Mouse (Mus musculus) megakaryocyte, embryonic 14.5 days (primary cell): ENCODE data around the gene Gtf2h1.

Experiments
- FLI1 ChIP-seq: IDR thresholded peaks from 2 replicates; pipeline ENCODE4 v1.6.1; 2012; ENCODE audit warnings: low read length, inconsistent platforms, mixed read lengths
- GATA1 ChIP-seq: IDR thresholded peaks from 3 replicates; pipeline ENCODE4 v1.6.1; 2012; ENCODE audit warnings: mixed read lengths, low read length, inconsistent platforms, borderline replicate concordance

DNA sequence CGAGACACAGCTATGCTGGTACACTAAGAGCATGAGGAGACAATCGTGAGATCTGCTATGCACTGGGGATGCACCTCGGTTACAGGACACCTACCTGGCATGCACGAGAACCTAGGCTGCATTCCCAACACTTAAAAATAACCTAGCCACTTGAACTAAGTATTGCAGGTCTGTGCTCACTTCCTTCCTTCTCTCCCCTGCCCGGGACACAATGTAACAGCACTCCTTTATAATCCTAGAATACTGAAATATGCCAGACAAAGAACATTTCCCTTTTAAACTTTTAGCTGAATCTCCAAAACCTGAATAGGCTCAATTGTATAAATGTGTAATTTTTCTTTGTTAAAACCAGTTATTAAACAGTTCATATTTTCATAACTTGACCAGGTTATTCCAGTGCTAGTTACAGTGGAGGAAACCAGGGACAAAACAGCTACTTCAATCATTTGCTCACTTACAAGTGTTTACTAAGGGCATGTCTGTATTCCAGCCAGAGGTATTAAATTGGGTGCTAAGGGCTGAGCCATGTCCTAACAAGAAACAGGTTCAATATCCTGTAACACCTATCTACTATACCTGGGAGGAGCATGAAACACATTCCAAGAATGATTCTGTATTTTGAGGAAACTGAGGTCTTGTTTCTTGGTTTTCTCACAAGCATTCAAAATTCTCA is 6.6 kb upstream of the Gtf2h1 start:
- TF ChIP-seq GATA1 = no peak
- TF ChIP-seq FLI1 = no peak
